Mouse (Mus musculus): ENCODE results near the gene Gm17657. TPM values are rescaled to one million over a fixed set of nuclear protein-coding genes. Genes with fewer than 3 reads are reported as not detected.

Gene Gm17657
- polyA plus RNA-seq, 1 experiment from 2014 or later, result not detected

DNA sequence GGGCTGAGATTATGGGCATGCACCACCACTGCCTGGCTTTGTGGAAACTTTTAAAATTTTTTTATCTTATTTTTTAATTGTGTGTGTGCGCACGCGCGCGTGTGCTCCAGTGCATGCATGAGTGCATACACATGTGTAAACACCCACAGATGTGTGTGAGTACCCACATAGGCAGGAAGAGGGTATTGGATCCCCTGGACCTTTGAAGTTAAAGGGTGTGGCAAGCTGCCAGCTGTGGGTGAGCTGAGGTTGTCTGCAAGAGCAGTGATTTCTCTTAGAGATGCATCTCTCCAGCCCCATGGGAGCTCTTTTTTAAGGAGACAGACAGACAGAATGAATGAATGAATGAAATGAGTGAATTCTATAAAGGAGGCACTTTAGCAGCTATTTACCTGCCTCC is 16.1 kb upstream of the Gm17657 start:
- H3K9me3 ChIP-seq (ENCODE audit: low read depth, low read length), result no peaks in the 10 kb centered on the region
- TF ChIP-seq CTCF (IDR thresholded peaks at IDR 0.05; ENCODE audit: low read depth), result no peak
- H3K9ac ChIP-seq, result no peak overlapping the region
- DNase-seq (no peak), ATAC-seq (ENCODE audit: insufficient read depth) (no peak)
- H3K27ac ChIP-seq (ENCODE audit: low read depth), result no peak overlapping the region
- H3K27me3 ChIP-seq (ENCODE audit: insufficient read depth, low read length), result no peaks in the 10 kb centered on the region
- H3K4me1 ChIP-seq (ENCODE audit: insufficient read depth), result no peaks in the 10 kb centered on the region
- no peak overlapping the region for H3K4me2 ChIP-seq
- WGBS, result 96% methylated on average over 5 of the region's 5 CpGs
- peaks cover 47% of the 10 kb centered on the region for H3K36me3 ChIP-seq (ENCODE audit: insufficient read depth)
- H3K4me3 ChIP-seq (ENCODE audit: low read depth, low read length), result no peak overlapping the region

GRCm38 (mm10) chr17:29558476-29558875 is 9.0 kb upstream of the Gm17657 start:
- Histone ChIP-seq H3K4me1 (ENCODE audit: insufficient read depth) (no peaks in the 10 kb centered on the region), H3K27me3 (ENCODE audit: insufficient read depth, low read length) (no peaks in the 10 kb centered on the region), H3K36me3 (ENCODE audit: insufficient read depth) (no peaks in the 10 kb centered on the region; the same call in 1 of the 2 replicates), H3K4me2 (no peak overlapping the region), H3K4me3 (ENCODE audit: low read depth, low read length) (no peak overlapping the region), H3K9me3 (ENCODE audit: low read depth, low read length) (no peaks in the 10 kb centered on the region), H3K9ac (no peak overlapping the region), H3K27ac (ENCODE audit: low read depth) (no peak overlapping the region)
- ATAC-seq (ENCODE audit: insufficient read depth) (no peak), DNase-seq (no peak)
- WGBS, result 58% methylated on average over 5 of the region's 5 CpGs
- no peak for TF ChIP-seq CTCF (IDR thresholded peaks at IDR 0.05; ENCODE audit: low read depth)

GRCm38 (mm10) chr17:29556893-29557292 is 7.5 kb upstream of the Gm17657 start:
- H3K4me1 ChIP-seq (ENCODE audit: insufficient read depth), result no peaks in the 10 kb centered on the region
- TF ChIP-seq CTCF (IDR thresholded peaks at IDR 0.05; ENCODE audit: low read depth), result no peak
- no peak overlapping the region for H3K9ac ChIP-seq
- no peaks in the 10 kb centered on the region for H3K9me3 ChIP-seq (ENCODE audit: low read depth, low read length)
- ATAC-seq (ENCODE audit: insufficient read depth) (no peak), DNase-seq (no peak)
- 55% methylated on average over 7 of the region's 7 CpGs for WGBS
- no peaks in the 10 kb centered on the region for H3K36me3 ChIP-seq (ENCODE audit: insufficient read depth)
- no peak overlapping the region for H3K4me2 ChIP-seq
- H3K27ac ChIP-seq (ENCODE audit: low read depth), result no peak overlapping the region
- no peaks in the 10 kb centered on the region for H3K27me3 ChIP-seq (ENCODE audit: insufficient read depth, low read length)
- H3K4me3 ChIP-seq (ENCODE audit: low read depth, low read length), result no peak overlapping the region

DNA sequence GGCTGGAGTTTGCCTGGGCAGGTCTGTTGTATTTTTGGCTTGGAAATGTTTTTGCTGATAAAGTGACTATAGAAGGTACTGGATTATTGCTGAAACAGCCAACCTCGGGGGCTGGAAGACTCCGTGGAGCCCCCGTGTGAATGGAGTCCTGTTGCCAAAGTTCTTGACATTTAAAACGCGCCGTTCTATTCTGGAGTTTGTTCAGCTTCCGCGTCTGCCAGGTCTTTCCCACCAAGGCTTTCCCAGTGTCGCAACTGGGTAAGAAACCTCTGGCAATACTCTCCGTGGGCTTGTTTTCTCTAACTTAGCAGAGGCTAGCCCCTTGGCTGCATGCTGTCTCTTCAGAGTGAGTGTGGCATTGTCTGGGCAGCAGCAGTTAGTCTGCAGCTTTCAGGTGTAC is 7.0 kb upstream of the Gm17657 start:
- no peak overlapping the region for H3K27ac ChIP-seq (ENCODE audit: low read depth)
- H3K4me1 ChIP-seq (ENCODE audit: insufficient read depth), result no peaks in the 10 kb centered on the region
- DNase-seq (no peak), ATAC-seq (ENCODE audit: insufficient read depth) (no peak)
- H3K36me3 ChIP-seq (ENCODE audit: insufficient read depth), result no peaks in the 10 kb centered on the region
- 77% methylated on average over 10 of the region's 10 CpGs for WGBS
- no peaks in the 10 kb centered on the region for H3K27me3 ChIP-seq (ENCODE audit: insufficient read depth, low read length)
- H3K9ac ChIP-seq, result no peak overlapping the region
- H3K4me3 ChIP-seq (ENCODE audit: low read depth, low read length), result no peak overlapping the region
- H3K4me2 ChIP-seq, result no peak overlapping the region
- TF ChIP-seq CTCF (IDR thresholded peaks at IDR 0.05; ENCODE audit: low read depth), result no peak
- H3K9me3 ChIP-seq (ENCODE audit: low read depth, low read length), result no peaks in the 10 kb centered on the region

- H3K27ac ChIP-seq (ENCODE audit: low read depth), result no peak overlapping the region
- no peaks in the 10 kb centered on the region for H3K9me3 ChIP-seq (ENCODE audit: low read depth, low read length)
- H3K4me3 ChIP-seq (ENCODE audit: low read depth, low read length), result no peak overlapping the region
- DNase-seq, result no peak
- no peaks in the 10 kb centered on the region for H3K36me3 ChIP-seq (ENCODE audit: insufficient read depth)
- H3K9ac ChIP-seq, result no peak overlapping the region
- H3K4me2 ChIP-seq, result no peak overlapping the region
- ATAC-seq (ENCODE audit: insufficient read depth), result no peak
- TF ChIP-seq CTCF (IDR thresholded peaks at IDR 0.05; ENCODE audit: low read depth), result no peak
- peaks cover 10% of the 10 kb centered on the region for H3K4me1 ChIP-seq (ENCODE audit: insufficient read depth)
- H3K27me3 ChIP-seq (ENCODE audit: insufficient read depth, low read length), result no peaks in the 10 kb centered on the region
Measured at GRCm38 (mm10) chr17:29554176-29554575, 4.7 kb upstream of the Gm17657 start.

- no peaks in the 10 kb centered on the region for H3K36me3 ChIP-seq (ENCODE audit: insufficient read depth)
- 86% methylated on average over 5 of the region's 5 CpGs for WGBS
- peaks cover 10% of the 10 kb centered on the region for H3K4me1 ChIP-seq (ENCODE audit: insufficient read depth)
- no peak within 1 kb of the TSS for H3K9ac ChIP-seq
- H3K9me3 ChIP-seq (ENCODE audit: low read depth, low read length), result no peaks in the 10 kb centered on the region
- H3K4me3 ChIP-seq (ENCODE audit: low read depth, low read length), result no peak within 1 kb of the TSS
- peak within 1 kb of the TSS; percentile 87 for H3K4me2 ChIP-seq
- H3K27me3 ChIP-seq (ENCODE audit: insufficient read depth, low read length), result no peaks in the 10 kb centered on the region
- DNase-seq (no peak), ATAC-seq (ENCODE audit: insufficient read depth) (no peak)
- TF ChIP-seq CTCF (IDR thresholded peaks at IDR 0.05; ENCODE audit: low read depth), result no peak
- no peak within 1 kb of the TSS for H3K27ac ChIP-seq (ENCODE audit: low read depth)
Measured at GRCm38 (mm10) chr17:29552162-29552732, 2.8 kb upstream of the Gm17657 start, which contains the start of gene Tmem217. Tmem217 (minus strand) TSS chr17:29552385.

DNA sequence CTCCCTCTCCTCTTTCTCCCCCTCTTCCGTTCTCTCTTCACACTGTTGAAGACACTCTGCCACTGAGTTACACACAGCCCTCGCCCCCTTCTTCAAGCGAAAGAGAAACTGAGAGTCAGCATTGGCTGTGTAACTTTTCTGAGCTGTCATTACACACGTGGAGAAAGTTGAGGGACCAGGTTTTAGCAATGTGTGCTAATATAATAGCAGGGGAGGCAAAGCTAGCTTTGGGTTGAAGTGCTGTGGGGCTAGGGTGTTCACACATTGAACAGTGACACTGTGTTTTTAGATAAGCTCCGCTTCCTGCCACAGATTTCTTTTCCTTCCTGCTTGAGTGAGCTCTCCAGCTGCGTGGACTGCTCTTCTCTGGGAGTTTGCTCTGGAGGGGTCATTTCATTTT is 1.6 kb upstream of the Gm17657 start:
- ATAC-seq (ENCODE audit: insufficient read depth), result no peak
- no peak overlapping the region for H3K4me3 ChIP-seq (ENCODE audit: low read depth, low read length)
- no peaks in the 10 kb centered on the region for H3K36me3 ChIP-seq (ENCODE audit: insufficient read depth)
- no peak overlapping the region for H3K27ac ChIP-seq (ENCODE audit: low read depth)
- TF ChIP-seq CTCF (IDR thresholded peaks at IDR 0.05; ENCODE audit: low read depth), result no peak
- no peaks in the 10 kb centered on the region for H3K27me3 ChIP-seq (ENCODE audit: insufficient read depth, low read length)
- peak; percentile 30 for DNase-seq
- peaks cover 10% of the 10 kb centered on the region for H3K4me1 ChIP-seq (ENCODE audit: insufficient read depth)
- no peak overlapping the region for H3K9ac ChIP-seq
- WGBS, result 39% methylated on average over 6 of the region's 6 CpGs
- peak overlapping the region; percentile 87 for H3K4me2 ChIP-seq
- no peaks in the 10 kb centered on the region for H3K9me3 ChIP-seq (ENCODE audit: low read depth, low read length)

Data from lung, embryonic 14.5 days (tissue).